Mouse (Mus musculus) kidney, adult 9 months (tissue): ENCODE results near the gene Rbm17.
"Not testable (repeated sequence)": the region's sequence is repeated elsewhere in the genome, so short reads cannot be mapped to it uniquely, and the experiment has no call there.

Experiments
- DNase-seq: peaks from one replicate; pipeline ENCODE4 v3.0.0; 2022

Rbm17 gene

DNA sequence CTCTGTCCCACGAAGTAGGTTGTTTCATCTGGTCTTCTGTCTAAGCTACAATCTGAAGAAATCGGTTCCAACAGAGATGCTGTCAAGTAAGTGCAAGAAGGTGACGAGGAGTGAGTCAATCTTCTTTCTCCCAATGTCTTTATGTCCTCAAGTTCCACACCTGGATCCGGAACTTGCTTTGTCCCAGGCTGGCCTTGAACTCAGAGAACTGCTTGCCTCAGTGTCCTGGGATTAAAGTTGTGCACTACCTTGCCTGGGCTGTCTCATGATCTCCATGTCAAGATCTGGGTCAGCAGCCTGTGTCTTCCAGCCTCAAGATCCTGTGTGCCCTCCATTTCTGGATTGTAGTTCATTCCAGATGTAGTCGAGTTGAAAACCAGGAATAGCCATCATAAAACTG is at the start of gene Rbm17:
Rbm17 (minus strand) TSS at position 101 of the 400 bp plus-strand sequence.
- DNase-seq = no peak

DNA sequence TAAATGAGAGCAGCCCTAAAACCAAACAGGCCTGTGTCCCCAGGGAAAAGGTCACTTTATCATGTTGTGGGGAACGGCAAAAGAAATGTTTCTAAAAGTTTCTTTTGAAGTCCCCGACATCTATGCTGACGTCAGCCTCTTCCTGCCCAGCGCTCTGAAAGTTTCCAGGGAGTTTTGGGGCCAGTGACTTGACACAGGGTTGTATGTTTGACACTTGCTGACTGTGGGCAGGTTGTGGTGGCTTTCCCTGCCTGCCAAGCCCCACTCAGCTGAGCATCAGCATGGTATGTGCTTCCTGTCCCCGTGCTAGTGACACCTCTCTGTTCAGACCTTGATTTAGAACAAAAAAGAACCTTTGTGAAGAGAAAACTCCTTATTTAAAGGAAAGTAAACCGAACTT is 49.4 kb upstream of the Rbm17 start:
- DNase-seq = no peak

DNA sequence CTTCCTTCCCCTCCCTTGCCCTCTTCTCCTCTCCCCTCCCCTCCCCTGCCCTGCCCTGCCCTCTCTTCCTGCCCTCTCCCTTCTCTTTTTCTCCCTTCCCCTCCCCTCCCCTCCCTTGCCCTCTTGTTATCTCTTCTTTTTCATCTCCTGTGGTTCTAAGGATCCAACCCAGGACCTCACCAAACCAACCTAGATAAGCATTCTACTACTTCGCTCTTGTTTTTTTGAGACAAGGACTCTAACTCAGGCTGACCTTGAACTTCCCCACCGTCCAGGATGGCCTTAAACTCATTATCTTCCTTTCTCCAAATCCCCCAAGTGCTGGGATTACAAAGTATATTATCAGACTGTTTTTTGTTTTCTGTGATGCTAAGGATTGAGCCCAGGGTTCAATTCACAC is 48.8 kb upstream of the Rbm17 start:
- no peak for DNase-seq

DNA sequence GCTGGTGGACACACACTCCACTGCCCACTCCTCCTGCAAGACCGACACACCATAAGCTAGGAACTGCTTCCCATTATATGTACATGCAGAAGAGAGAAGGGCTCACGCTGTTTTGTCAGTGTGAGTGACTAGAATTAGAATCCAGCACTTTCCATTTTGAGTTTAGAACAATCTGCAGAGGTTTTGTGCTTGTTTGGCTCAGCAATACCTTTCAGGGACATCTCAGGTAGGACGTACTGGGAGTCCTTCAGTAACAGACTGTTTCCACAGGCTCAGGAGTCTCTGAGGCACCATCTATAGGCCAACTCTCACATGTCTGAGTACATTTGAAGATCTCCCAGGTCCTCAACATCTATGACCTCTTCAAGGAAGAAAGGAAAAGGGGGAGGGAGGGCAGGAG is 48.2 kb upstream of the Rbm17 start:
- DNase-seq = no peak

DNA sequence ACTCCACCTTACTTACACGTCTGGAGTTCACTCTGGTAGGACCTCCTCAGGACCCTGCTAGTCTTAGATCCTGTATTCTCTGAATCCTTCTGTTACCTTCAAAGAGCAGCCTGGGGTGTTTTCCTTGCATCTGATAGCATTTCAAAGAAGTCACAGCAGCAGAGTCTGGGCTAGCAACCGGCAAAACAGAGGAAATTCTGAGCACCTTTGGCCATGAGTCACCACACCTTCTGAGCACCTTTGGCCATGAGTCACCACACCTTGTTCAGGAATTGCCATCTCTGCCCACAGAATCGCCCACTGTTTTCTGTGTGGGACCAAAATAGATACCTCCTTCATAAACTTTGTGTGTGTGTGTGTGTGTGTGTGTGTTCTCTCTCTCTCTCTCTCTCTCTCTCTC is 47.5 kb upstream of the Rbm17 start:
- no peak for DNase-seq

DNA sequence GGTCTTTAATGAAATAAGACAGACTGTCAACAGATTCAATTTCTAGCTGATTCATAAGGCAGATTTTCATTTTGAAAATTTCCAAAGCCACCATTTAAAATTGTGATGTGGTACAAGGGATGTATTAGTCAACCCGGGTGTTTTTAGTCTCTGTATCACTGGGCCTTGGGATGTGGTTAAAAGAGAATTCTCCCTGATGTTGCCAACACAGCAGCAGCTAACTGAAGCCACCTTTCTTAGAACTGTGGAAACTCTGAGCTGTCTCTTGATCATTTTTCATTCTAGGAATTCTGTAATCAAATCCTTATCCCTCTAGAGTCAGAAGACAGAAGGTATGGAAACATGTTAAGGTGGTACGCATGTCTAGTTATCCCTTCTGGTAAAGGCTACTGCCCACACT is 41.3 kb upstream of the Rbm17 start:
- DNase-seq = no peak

DNA sequence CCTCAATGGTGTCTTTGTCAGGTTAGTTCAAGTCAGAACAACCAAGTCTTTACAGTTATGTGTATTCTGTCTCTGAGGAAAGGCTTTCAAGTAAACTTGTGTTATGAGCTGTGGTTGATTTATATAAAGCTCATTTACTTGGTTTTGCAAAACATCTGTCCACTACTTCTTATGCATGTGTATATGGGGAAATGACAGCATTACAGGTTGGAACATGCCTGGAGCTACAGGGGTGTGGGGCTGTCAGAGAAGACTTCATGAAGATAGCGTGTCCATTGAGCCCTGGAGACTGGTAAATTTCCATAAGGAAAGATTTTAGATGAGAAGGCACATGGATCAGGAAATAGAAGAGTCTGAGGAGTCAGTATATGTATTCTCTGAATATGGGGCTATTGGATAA is 40.1 kb upstream of the Rbm17 start:
- DNase-seq = no peak

DNA sequence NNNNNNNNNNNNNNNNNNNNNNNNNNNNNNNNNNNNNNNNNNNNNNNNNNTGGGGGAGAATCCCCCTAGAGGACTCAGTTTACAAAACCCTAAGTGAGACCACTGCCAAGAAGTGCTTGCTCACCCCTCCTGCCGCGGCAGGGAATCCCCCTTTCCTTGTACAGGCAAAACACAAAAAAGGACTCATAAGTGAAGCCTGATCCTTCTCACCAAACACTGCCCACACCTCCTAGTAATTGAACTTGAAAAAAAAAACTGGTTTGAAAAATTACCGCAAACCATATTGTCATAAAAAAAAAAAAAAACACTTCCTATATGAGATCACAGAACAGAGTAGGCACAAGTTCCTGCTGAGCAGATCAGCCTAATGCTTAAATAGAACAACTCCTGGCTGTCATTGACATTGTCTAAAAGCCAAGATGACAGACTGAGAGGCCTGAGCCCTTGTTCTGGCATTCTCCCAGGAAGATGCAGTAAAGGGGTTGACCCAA is 38.5 kb upstream of the Rbm17 start, which contains the start of gene Il2ra:
Il2ra (plus strand) TSS at position 357 of the 491 bp plus-strand sequence.
- no peak for DNase-seq

DNA sequence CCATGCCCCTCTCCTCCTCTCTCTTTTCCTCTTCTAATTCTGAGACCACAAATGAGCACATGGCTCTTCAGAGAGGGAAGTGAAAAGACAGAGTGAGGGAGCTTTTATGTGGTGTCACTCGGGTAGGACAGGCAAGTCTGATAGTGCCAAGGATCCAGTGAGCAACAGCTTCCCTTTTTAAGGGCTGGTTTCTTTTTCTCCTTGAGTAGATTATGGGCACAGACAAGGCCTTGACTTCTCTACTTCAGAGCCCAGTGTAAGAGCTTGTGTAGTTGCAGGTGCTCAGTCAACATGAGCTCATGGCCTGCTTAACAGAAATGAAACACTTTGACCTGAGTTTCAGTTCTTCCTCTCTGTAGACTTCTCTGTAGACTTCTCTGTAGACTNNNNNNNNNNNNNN is 33.2 kb upstream of the Rbm17 start:
- DNase-seq = peak; percentile 3

DNA sequence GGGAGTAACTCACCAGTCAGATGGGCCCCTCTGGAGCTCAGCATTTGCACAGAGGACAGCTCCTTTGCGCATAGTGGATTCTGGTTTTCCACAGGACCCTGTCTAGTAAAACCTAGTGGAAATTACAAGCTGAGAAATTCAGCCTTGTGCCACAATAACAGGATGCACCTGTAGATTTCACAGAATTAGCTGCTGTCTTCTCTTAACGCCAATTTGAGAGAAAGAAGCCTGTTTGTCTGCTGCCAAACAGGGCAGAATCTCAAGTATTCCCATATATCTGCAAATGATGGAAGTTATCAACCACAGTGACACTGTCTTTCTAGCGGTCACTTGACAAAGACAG is 32.2 kb upstream of the Rbm17 start:
- DNase-seq = no peak

DNA sequence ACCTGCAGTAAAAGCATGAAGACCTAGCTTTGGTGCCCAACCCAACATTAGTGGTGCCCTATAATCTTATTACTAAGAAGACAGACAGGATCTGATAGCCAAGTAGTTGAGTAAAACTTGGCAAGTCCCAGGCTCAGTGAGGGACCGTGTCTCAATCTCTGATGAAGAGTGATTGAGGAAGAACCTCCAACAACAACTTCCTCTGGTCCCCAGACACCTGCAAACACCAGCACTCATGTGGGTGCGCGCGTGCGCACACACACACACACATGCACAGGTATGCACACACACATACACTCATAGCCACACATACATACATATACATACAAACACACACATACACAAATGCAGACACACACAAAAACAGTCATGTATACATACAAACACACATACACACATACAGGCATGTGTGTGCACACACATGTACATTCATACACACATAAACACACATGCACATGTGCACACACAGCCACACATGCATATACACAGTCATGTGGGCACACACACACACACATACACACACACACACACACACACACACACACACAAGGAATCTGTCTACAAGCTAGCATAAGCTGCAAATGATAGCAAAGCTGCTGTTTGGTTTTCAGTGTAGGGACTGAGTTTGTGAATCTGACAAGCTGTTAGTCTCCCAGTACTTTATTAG is 31.7 kb upstream of the Rbm17 start:
- no peak for DNase-seq

DNA sequence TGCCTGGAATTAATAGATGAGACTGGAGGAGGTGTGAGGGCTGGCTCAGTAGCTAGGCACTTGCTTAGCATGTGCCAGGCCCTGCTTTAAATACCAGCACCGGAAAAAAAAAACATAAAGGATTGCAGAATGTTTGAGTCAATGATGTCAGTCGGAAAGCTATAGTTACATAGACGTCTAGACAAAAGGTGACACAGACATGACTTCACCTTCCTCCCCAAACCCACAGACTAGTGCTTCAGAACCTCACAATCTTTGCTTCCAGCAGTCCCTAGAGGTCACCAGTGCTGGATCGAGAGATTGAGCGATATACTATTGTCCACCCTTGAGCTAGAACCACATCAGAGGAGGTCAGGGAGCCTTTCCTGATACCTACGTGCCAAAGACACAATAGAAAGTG is 31.1 kb upstream of the Rbm17 start:
- DNase-seq = no peak

DNA sequence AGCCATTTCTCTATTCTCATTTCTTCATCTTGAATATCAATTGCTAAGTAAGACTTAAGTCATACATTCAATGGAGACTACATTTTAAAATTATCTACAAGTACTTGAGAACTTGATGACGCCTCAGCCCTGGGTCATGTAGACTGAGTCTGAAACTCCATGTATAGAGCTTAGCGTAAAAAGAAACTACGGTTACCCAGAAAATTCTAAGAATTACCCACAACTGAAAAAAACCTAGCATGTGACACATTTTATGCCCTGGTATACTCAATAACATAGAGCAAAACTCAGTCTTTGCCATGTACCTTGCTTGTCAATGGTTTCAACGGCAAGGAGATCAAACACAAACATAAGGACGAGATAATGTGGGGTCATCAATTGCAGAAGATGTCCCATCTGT is 21.9 kb upstream of the Rbm17 start, which contains the start of gene Gm17490:
Gm17490 (minus strand) TSS at position 375 of the 400 bp plus-strand sequence.
- DNase-seq = no peak

DNA sequence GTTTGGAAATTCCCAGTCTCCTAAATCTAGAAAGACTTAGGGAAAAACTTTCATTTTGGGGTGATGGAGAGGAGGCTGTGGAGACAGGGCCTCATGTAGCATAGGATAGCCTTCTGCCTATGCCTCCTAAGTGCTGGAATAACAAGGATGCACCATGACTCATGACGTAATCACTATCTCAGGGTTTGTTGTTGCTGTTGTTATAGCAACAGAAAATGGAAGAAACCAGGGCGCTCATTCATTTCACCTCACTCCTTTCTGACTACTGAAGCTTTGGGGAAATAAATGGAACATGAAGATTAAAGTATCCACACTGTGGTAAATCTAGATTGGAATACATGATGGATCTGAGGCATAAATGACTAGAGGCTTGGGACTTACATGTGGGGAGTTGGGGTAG is 19.8 kb upstream of the Rbm17 start:
- no peak for DNase-seq

DNA sequence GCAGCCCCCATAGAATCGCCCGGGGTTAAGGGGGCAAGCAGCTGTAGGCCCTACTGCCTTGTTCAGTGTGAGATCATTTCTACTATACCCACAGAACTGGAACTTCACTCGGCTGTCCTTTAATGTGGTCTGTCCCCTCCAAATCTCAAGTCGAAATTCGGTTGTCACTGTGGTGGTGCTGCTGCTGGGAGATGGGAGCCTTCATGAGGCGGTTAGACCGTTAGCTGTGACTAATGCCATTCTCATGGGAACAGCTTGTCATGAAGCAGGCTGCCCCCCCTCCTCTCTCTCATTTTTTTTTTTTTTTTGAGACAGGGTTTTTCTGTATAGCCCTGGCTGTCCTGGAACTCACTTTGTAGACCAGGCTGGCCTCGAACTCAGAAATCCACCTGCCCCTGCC is 19.2 kb upstream of the Rbm17 start:
- DNase-seq = no peak

DNA sequence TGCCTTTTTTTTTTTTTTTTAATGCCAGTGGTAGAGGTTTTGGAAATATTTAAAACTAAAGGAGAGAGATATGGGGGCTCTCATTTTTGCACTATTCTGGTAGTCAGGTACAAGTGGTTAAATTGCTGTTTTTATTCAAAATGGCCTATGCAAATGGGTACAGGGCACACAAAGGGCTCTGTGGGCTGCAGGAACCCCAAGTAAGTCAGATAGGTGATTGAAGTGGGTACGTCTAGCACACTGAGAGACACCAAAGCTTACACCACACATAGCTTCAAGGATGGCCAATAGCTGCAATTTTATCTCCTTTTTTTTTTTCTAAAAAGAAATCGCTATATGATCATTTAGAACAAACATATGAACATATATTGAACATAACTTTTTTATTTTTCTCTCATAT is 15.6 kb upstream of the Rbm17 start:
- no peak for DNase-seq

DNA sequence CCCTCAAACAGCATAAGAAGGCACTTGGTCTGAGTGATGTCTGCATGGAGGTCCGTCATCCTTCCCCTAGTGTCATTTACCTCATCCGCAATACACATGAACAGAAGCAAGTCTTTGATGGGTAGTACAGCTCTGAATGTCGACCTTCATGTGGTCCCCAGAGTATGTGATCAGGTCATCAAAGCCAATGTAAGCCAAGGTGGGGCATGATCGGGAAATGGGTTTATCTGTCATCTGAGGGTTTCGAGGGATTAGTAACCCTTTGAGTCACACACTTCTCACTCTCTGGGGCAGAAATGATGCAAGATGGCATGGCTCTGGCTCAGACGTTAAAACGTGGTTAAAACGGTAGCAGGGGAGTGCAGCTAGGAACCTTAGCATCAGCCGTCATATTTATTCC is 12.9 kb upstream of the Rbm17 start:
- DNase-seq = no peak

DNA sequence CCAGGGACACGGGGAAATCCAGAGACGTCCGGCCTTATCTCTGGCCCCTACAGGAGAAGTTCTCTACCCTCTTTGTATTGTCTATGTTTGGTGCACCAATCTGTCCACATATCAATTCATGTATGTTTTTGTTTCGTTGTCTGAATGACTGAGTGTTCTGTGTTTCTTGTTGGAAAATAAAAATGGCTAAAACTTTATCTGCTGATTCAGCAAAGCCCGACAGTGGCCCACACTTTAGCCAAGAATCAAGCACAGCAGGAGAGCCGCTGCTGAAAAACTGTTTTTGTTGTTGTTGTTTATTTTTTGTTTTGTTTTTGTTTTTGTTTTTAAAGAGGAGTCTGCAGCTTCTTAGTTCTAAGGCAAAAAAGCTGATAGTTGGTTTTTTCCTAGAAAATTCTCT is 9.0 kb upstream of the Rbm17 start:
- not testable (repeated sequence) for DNase-seq

DNA sequence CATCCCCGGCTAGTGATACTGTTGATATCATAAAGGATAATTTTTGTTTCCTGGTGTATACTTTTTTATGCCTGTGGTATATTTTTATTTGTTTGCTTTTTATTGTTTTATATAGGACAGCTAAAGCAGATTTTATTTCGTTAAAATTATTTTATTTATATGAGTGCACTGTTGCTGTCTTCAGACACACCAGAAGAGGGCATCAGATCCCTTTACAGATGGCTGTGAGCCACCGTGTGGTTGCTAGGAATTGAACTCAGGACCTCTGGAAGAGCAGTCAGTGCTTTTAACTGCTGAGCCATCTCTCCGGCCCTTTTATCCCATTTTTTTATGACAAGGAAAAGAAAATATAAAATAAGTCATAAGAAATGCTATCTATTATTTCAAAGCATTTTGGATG is 2.8 kb upstream of the Rbm17 start:
- DNase-seq = not testable (repeated sequence)

DNA sequence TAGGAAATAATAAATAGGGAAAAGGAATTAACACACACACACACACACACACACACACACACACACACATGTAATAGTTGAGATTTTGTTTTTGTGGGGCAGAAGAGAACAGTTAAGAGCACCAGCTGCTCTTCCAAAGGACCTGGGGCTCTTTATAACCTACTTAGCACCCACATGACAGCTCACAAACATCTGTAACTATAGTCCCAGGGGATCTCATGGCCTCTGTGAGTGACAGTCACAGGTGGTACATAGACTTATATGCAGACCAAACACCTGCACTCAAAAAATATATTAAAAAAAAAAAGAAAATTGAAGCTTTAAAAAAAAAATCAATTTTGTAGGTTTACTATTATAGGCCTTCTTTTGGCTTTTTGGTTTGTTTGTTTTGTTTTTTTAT is 958 bp upstream of the Rbm17 start:
- no peak for DNase-seq

DNA sequence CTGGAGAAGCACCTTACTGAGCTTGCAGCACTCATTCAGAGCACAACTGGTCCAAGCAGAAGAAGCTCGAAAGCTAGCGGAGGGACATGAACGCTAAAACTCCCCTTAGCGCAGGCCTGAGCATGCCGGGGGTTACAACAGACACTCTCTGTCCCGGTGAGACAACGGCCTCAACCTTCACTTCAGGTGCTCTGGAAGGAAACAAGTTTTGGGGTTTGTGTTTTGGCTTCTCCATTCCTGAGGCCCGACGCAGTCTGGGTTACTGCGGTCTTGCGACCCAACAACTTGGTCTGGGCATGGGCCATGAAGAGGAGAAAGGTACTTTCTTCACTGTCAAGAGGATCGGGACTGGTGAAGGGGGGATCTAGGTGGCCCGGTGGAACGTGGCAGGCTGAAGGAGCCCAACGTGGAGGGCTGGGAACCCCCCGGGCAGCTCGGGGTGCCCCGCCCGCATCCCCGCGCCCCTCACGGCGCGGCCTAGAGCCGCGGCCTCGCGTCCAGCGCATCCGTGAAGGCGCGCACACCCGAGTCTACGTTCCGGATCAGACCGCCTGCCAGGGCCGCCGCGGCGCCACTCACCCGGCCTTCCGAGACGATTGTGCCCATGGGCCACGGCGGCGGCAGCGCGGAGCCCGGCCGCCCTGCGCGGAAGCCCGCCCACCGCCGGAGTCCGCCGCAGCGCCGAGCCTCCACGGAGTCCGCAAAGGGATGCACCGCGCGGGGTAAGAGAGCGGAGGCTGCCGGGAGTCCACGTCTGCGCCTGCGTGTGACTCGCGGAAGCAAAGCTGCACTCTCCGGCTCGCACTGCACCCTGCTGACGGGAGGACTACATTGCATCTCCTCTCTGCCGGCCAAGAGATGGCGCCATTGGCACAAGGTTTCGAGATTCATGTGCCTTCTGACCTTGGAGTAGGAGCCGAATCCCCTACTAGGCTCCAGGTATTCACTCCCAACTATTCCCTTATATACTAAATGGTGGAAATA is 1.2 kb downstream of the Rbm17 start:
- peak; percentile 97 for DNase-seq

DNA sequence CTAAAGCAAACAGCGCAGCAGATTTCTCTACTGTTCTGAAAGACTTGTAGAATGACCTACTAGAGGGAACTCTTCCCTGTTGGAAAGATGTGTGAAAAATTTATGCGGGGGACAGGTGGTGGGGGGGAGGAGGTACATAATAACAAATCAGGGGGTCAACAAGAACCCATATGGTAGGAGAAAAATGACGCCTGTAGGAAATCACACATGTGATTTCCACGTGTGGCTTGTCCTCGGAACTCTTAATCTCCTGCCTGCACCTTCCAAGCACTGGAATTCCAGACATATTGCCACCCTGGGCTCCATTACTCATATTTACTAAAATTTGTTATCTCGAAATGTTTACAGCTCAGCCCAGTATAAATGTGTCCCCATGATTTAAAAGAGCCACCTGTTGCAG is 2.2 kb downstream of the Rbm17 start:
- no peak for DNase-seq

DNA sequence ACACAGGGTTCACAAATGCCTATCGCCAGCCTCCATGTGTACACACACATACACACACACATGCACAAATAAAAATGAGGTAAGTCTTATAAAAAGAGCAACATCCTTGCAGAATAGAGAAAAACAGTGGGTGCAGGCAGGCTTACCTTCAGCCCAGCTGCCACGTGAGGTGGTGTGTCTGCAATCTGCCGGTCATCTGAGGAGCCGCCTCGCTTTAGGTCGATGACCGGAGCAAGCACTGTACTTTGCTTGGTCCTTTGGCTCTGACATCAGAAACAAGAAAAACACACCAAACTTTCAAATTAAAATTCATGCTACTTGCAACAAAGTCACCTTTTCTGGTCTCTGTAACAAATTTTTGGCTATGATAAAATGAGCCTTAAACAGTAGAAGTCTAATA is 6.0 kb downstream of the Rbm17 start:
- DNase-seq = peak; percentile 64

DNA sequence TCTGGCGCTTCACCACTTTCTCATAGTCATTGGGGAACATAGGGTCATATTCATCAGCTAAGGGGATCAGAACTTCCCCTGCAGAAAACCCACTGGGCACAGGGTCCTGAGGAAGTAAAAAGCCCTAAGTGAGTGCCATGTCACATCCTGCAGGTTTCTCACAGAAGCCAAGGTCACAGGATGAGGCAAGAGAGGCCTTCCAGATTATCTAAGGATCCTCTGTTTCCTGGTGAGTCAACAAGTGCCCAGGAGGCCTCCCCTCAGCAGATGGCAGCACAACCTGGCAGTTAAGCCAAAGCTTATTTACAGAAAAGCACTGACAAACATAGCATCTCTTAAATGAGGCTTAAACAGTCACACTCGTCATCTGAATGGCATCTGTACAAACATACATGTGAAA is 7.3 kb downstream of the Rbm17 start:
- no peak for DNase-seq
